Mouse (Mus musculus) kidney, embryonic 15.5 days (tissue): ENCODE measurements around the gene Mink1. TPM values are rescaled to one million over a fixed set of nuclear protein-coding genes. Genes with fewer than 3 reads are reported as not detected.

Experiments used
- ATAC-seq: fragments of 200-750 bp; cut with Nextera tagmentation; replicated peaks from 2 replicates; pipeline ENCODE4 v1.8.0; 2017; ENCODE audit warnings: moderate TSS enrichment; ENCODE audit not compliant: low FRiP score
- H3K27ac ChIP-seq: fragments of 300-500 bp; sonication (generic); 2 replicates; pipeline ENCODE4 v1.5.1; 2015; ENCODE audit warnings: mild to moderate bottlenecking, inconsistent platforms
- H3K27me3 ChIP-seq: fragments of 300-500 bp; sonication (generic); 2 replicates; pipeline ENCODE4 v1.6.1; 2015; ENCODE audit warnings: inconsistent platforms
- H3K36me3 ChIP-seq: fragments of 300-500 bp; sonication (generic); 2 replicates; pipeline ENCODE4 v1.6.1; 2015; ENCODE audit warnings: inconsistent platforms
- H3K4me1 ChIP-seq: fragments of 300-500 bp; sonication (generic); 2 replicates; pipeline ENCODE4 v1.6.1; 2015; ENCODE audit warnings: inconsistent platforms
- H3K4me2 ChIP-seq: fragments of 300-500 bp; sonication (generic); 2 replicates; pipeline ENCODE4 v1.6.1; 2015; ENCODE audit warnings: moderate library complexity, mild to moderate bottlenecking, inconsistent platforms
- H3K4me3 ChIP-seq: fragments of 300-500 bp; sonication (generic); replicated peaks from 2 replicates; pipeline ENCODE4 v1.5.1; 2015; ENCODE audit warnings: mild to moderate bottlenecking, inconsistent platforms
- H3K9ac ChIP-seq: fragments of 300-500 bp; sonication (generic); 2 replicates; pipeline ENCODE4 v1.6.1; 2015; ENCODE audit warnings: mild to moderate bottlenecking, inconsistent platforms
- H3K9me3 ChIP-seq: fragments of 300-500 bp; sonication (generic); replicated peaks from 2 replicates; pipeline ENCODE4 v1.6.1; 2016; ENCODE audit warnings: inconsistent platforms
- WGBS: fragments of 180-500 bp; shearing (Covaris S2); methylation state at CpG from one replicate; pipeline ENCODE4 v1.1.7; 2015; ENCODE audit warnings: mixed read lengths; 5-methylcytosine and 5-hydroxymethylcytosine counted together
- polyA plus RNA-seq: library from polyadenylated mRNA; unstranded; fragments of >200 nt; fragmentation: Nextera tagmentation; extraction: Ambion mirVana; gene quantifications from 2 replicates; pipeline ENCODE4 v1.2.1, GENCODE M21; 2015

Mink1 gene
- polyA plus RNA-seq, 1 experiment from 2014 or later: 15.8 TPM

GRCm38 (mm10) chr11:70596094-70596493 is 33.4 kb downstream of the Mink1 start:
- peak overlapping the region; percentile 75 for H3K27ac ChIP-seq

GRCm38 (mm10) chr11:70597301-70597700 is 34.6 kb downstream of the Mink1 start:
- Histone ChIP-seq H3K9me3 (no peaks in the 10 kb centered on the region), H3K36me3 (peaks cover 47% of the 10 kb centered on the region), H3K27me3 (no peaks in the 10 kb centered on the region), H3K4me3 (no peak overlapping the region), H3K4me1 (peaks cover 12% of the 10 kb centered on the region; the same call in 1 of the 2 replicates), H3K9ac (no peak overlapping the region), H3K27ac (no peak overlapping the region), H3K4me2 (no peak overlapping the region)
- WGBS: 86% methylated on average over 6 of the region's 6 CpGs
- ATAC-seq: no peak

More at GRCm38 (mm10) chr11:70596094-70596493, 33.4 kb downstream of the Mink1 start:
- no peaks in the 10 kb centered on the region for H3K27me3 ChIP-seq
- H3K4me3 ChIP-seq: no peak overlapping the region
- H3K4me1 ChIP-seq: peaks cover 12% of the 10 kb centered on the region; the same call in 1 of the 2 replicates
- no peaks in the 10 kb centered on the region for H3K9me3 ChIP-seq
- no peak overlapping the region for H3K4me2 ChIP-seq
- ATAC-seq: no peak
- H3K9ac ChIP-seq: no peak overlapping the region
- WGBS: 69% methylated on average over 4 of the region's 4 CpGs
- peaks cover 35% of the 10 kb centered on the region for H3K36me3 ChIP-seq

- H3K4me1 ChIP-seq: peaks cover 12% of the 10 kb centered on the region; the same call in 1 of the 2 replicates
- H3K27ac ChIP-seq: no peak overlapping the region
- no peak overlapping the region for H3K9ac ChIP-seq
- 91% methylated on average over 9 of the region's 9 CpGs for WGBS
- no peak overlapping the region for H3K4me2 ChIP-seq
- ATAC-seq: no peak
- H3K36me3 ChIP-seq: peaks cover 58% of the 10 kb centered on the region
- H3K9me3 ChIP-seq: no peaks in the 10 kb centered on the region
- no peaks in the 10 kb centered on the region for H3K27me3 ChIP-seq
- no peak overlapping the region for H3K4me3 ChIP-seq
These were observed 35.8 kb downstream of the Mink1 start for GRCm38 (mm10) chr11:70598451-70598953.

GRCm38 (mm10) chr11:70605024-70605566 is 42.4 kb downstream of the Mink1 start:
- WGBS: 54% methylated on average over 14 of the region's 14 CpGs
- Histone ChIP-seq H3K27me3 (no peaks in the 10 kb centered on the region), H3K4me1 (peaks cover 15% of the 10 kb centered on the region), H3K4me3 (no peak overlapping the region), H3K4me2 (no peak overlapping the region), H3K9ac (no peak overlapping the region), H3K9me3 (no peaks in the 10 kb centered on the region), H3K36me3 (peaks cover 91% of the 10 kb centered on the region), H3K27ac (no peak overlapping the region)
- no peak for ATAC-seq

- H3K4me1 ChIP-seq: peaks cover 15% of the 10 kb centered on the region
- H3K9me3 ChIP-seq: no peaks in the 10 kb centered on the region
- no peak overlapping the region for H3K4me3 ChIP-seq
- peaks cover 98% of the 10 kb centered on the region for H3K36me3 ChIP-seq
- H3K27me3 ChIP-seq: no peaks in the 10 kb centered on the region
- no peak for ATAC-seq
- no peak overlapping the region for H3K27ac ChIP-seq
- no peak overlapping the region for H3K4me2 ChIP-seq
- whole genome bisulfite sequencing: 62% methylated on average over 12 of the region's 12 CpGs
- no peak overlapping the region for H3K9ac ChIP-seq
These were observed 44.0 kb downstream of the Mink1 start for GRCm38 (mm10) chr11:70606717-70607116.

- Histone ChIP-seq H3K4me1 (peaks cover 15% of the 10 kb centered on the region), H3K36me3 (peaks cover 99% of the 10 kb centered on the region), H3K27ac (no peak overlapping the region), H3K9me3 (no peaks in the 10 kb centered on the region), H3K4me3 (no peak overlapping the region), H3K9ac (no peak overlapping the region), H3K4me2 (no peak overlapping the region), H3K27me3 (no peaks in the 10 kb centered on the region)
- 91% methylated on average over 9 of the region's 9 CpGs for WGBS
- ATAC-seq: no peak
These were observed 44.9 kb downstream of the Mink1 start for GRCm38 (mm10) chr11:70607611-70608010.

GRCm38 (mm10) chr11:70608381-70609066 is 45.8 kb downstream of the Mink1 start:
- peak; percentile 63 for ATAC-seq
- Histone ChIP-seq H3K4me3 (no peak overlapping the region), H3K27me3 (no peaks in the 10 kb centered on the region), H3K27ac (peak overlapping the region; percentile 37; the same call in 1 of the 2 replicates), H3K9me3 (no peaks in the 10 kb centered on the region), H3K4me1 (peaks cover 15% of the 10 kb centered on the region), H3K36me3 (peaks cover 98% of the 10 kb centered on the region), H3K4me2 (no peak overlapping the region), H3K9ac (no peak overlapping the region)
- WGBS: 73% methylated on average over 26 of the region's 26 CpGs

GRCm38 (mm10) chr11:70610752-70611151 is 48.1 kb downstream of the Mink1 start:
- ATAC-seq: no peak
- no peaks in the 10 kb centered on the region for H3K27me3 ChIP-seq
- no peak overlapping the region for H3K27ac ChIP-seq
- H3K36me3 ChIP-seq: peaks cover 76% of the 10 kb centered on the region
- H3K4me3 ChIP-seq: no peak overlapping the region
- H3K9ac ChIP-seq: no peak overlapping the region
- peaks cover 28% of the 10 kb centered on the region for H3K4me1 ChIP-seq
- WGBS: 88% methylated on average over 4 of the region's 4 CpGs
- no peaks in the 10 kb centered on the region for H3K9me3 ChIP-seq
- no peak overlapping the region for H3K4me2 ChIP-seq

GRCm38 (mm10) chr11:70612505-70612904 is 49.8 kb downstream of the Mink1 start:
- H3K9ac ChIP-seq: no peak overlapping the region
- 79% methylated on average over 7 of the region's 7 CpGs for WGBS
- peaks cover 58% of the 10 kb centered on the region for H3K36me3 ChIP-seq
- no peaks in the 10 kb centered on the region for H3K27me3 ChIP-seq
- peaks cover 35% of the 10 kb centered on the region for H3K4me1 ChIP-seq
- ATAC-seq: no peak
- H3K4me3 ChIP-seq: no peak overlapping the region
- no peak overlapping the region for H3K27ac ChIP-seq
- H3K9me3 ChIP-seq: no peaks in the 10 kb centered on the region
- H3K4me2 ChIP-seq: no peak overlapping the region

GRCm38 (mm10) chr11:70615074-70615473 is 52.4 kb downstream of the Mink1 start:
- Histone ChIP-seq H3K27me3 (no peaks in the 10 kb centered on the region), H3K4me1 (peaks cover 20% of the 10 kb centered on the region), H3K4me2 (peak overlapping the region; percentile 75), H3K9ac (peak overlapping the region; percentile 48), H3K4me3 (peak overlapping the region; percentile 44), H3K36me3 (peaks cover 33% of the 10 kb centered on the region), H3K9me3 (no peaks in the 10 kb centered on the region), H3K27ac (peak overlapping the region; percentile 46)
- peak; percentile 86 for ATAC-seq
- under 1% methylated on average over 17 of the region's 17 CpGs for WGBS

- peak within 1 kb of the TSS; percentile 46 for H3K27ac ChIP-seq
- H3K4me2 ChIP-seq: peak within 1 kb of the TSS; percentile 75
- WGBS: 17% methylated on average over 21 of the region's 21 CpGs
- no peaks in the 10 kb centered on the region for H3K27me3 ChIP-seq
- H3K4me1 ChIP-seq: peaks cover 20% of the 10 kb centered on the region
- H3K36me3 ChIP-seq: peaks cover 28% of the 10 kb centered on the region
- ATAC-seq: 0 out of 2 replicates have a peak, but pooled peaks have one; percentile 1
- H3K4me3 ChIP-seq: peak within 1 kb of the TSS; percentile 44
- no peaks in the 10 kb centered on the region for H3K9me3 ChIP-seq
- H3K9ac ChIP-seq: peak within 1 kb of the TSS; percentile 48
These were observed 52.9 kb downstream of the Mink1 start, which contains the start of gene 4930544D05Rik for GRCm38 (mm10) chr11:70615516-70616093. Gene 4930544D05Rik (plus strand): TSS chr11:70615848.

GRCm38 (mm10) chr11:70619101-70619500 is 56.4 kb downstream of the Mink1 start, which contains the start of gene Chrne:
Gene Chrne (minus strand): TSS chr11:70619216.
- Histone ChIP-seq H3K4me2 (no peak within 1 kb of the TSS), H3K27ac (no peak within 1 kb of the TSS), H3K4me3 (no peak within 1 kb of the TSS), H3K4me1 (peaks cover 26% of the 10 kb centered on the region), H3K27me3 (no peaks in the 10 kb centered on the region), H3K36me3 (no peaks in the 10 kb centered on the region), H3K9ac (no peak within 1 kb of the TSS), H3K9me3 (no peaks in the 10 kb centered on the region)
- no peak for ATAC-seq
- 45% methylated on average over 1 of the region's 1 CpGs for WGBS
